Comparison of ENCODE assay signal across 8 mouse cellular contexts in genomic region chr7:140126022-140126350, GRCm38 (mm10). TPM values are rescaled to one million over a fixed set of nuclear protein-coding genes. Genes with fewer than 3 reads are reported as not detected.
A peak's percentile ranks its signal among the peaks of the same experiment; 100 is the strongest.
DNase-seq lines count a peak whose midpoint lies in the region; ATAC-seq and TF ChIP-seq lines count a peak whose summit lies in the region.

No protein-coding gene starts in this region.

- intact Hi-C loops in heart, postnatal 14 days (cut with DNase I), result no loop called here

- H3K4me3 ChIP-seq in heart, embryonic 13.5 days, result peak overlapping the region; percentile 67
- peak overlapping the region; percentile 67 for H3K4me3 ChIP-seq in bone marrow, adult 2 months (replicated peaks; ENCODE audit: control insufficient read depth, low read depth, low read length)
- peak overlapping the region; percentile 70 for H3K4me3 ChIP-seq in hindbrain, postnatal 0 days (ENCODE audit: low read length)
- peak overlapping the region; percentile 74 for H3K4me3 ChIP-seq in midbrain, embryonic 12.5 days

- no peaks in the 10 kb centered on the region for H3K9me3 ChIP-seq in heart, embryonic 13.5 days
- no peaks in the 10 kb centered on the region for H3K9me3 ChIP-seq in hindbrain, postnatal 0 days (ENCODE audit: low read length)
- no peaks in the 10 kb centered on the region for H3K9me3 ChIP-seq in midbrain, embryonic 12.5 days

- H3K4me1 ChIP-seq in heart, embryonic 13.5 days, result peaks cover 12% of the 10 kb centered on the region; the same call in 1 of the 2 replicates
- H3K4me1 ChIP-seq in bone marrow, adult 2 months (ENCODE audit: control insufficient read depth, insufficient read depth, low read length), result no peaks in the 10 kb centered on the region; the same call in 1 of the 2 replicates
- H3K4me1 ChIP-seq in hindbrain, postnatal 0 days (ENCODE audit: insufficient read depth, low read length), result no peaks in the 10 kb centered on the region
- peaks cover 9% of the 10 kb centered on the region for H3K4me1 ChIP-seq in midbrain, embryonic 12.5 days

- ATAC-seq in heart, embryonic 13.5 days (ENCODE audit: extremely low read depth, insufficient number of reproducible peaks, low FRiP score, low TSS enrichment), result no peak
- ATAC-seq in hindbrain, postnatal 0 days, result no peak; the same call in 1 of the 2 replicates
- no peak for ATAC-seq in midbrain, embryonic 12.5 days (ENCODE audit: low FRiP score, low read depth)

- peaks cover 20% of the 10 kb centered on the region for H3K36me3 ChIP-seq in heart, embryonic 13.5 days
- H3K36me3 ChIP-seq in hindbrain, postnatal 0 days (ENCODE audit: insufficient read depth, low read length), result no peaks in the 10 kb centered on the region
- peaks cover 7% of the 10 kb centered on the region; the same call in 1 of the 2 replicates for H3K36me3 ChIP-seq in midbrain, embryonic 12.5 days

- H3K4me2 ChIP-seq in heart, embryonic 13.5 days, result peak overlapping the region; percentile 72
- peak overlapping the region; percentile 60 for H3K4me2 ChIP-seq in hindbrain, postnatal 0 days (ENCODE audit: low read depth, low read length)
- peak overlapping the region; percentile 77 for H3K4me2 ChIP-seq in midbrain, embryonic 12.5 days (replicated peaks)

- no peak for TF ChIP-seq CTCF in bone marrow, adult 2 months (IDR thresholded peaks at IDR 0.05; ENCODE audit: control insufficient read depth, insufficient read depth, low read length)
- TF ChIP-seq CTCF in hindbrain, postnatal 0 days (IDR thresholded peaks at IDR 0.05; ENCODE audit: low read depth), result no peak

- no peak for TF ChIP-seq POLR2A in bone marrow, adult 2 months (IDR thresholded peaks at IDR 0.05; ENCODE audit: borderline replicate concordance, control insufficient read depth, low read depth, low read length)

- no peak for DNase-seq in heart, postnatal 14 days
- no peak for DNase-seq in hindbrain, postnatal 0 days (ENCODE audit: low spot score)
- DNase-seq in embryo, embryonic 9.5 days (ENCODE audit: extremely low spot score), result no peak
- no peak for DNase-seq in cerebellum, postnatal 14 days
- DNase-seq in left cerebral cortex, adult 18-20 months (ENCODE audit: low spot score in 2 of 2), result no peak

- peak overlapping the region; percentile 87 for H3K9ac ChIP-seq in heart, embryonic 13.5 days
- H3K9ac ChIP-seq in hindbrain, postnatal 0 days (replicated peaks; ENCODE audit: low read length), result peak overlapping the region; percentile 73
- peak overlapping the region; percentile 76 for H3K9ac ChIP-seq in midbrain, embryonic 12.5 days (replicated peaks)

- no peaks in the 10 kb centered on the region for H3K27me3 ChIP-seq in heart, embryonic 13.5 days (replicated peaks)
- H3K27me3 ChIP-seq in hindbrain, postnatal 0 days (ENCODE audit: insufficient read depth, low read length), result no peaks in the 10 kb centered on the region
- H3K27me3 ChIP-seq in midbrain, embryonic 12.5 days, result no peaks in the 10 kb centered on the region; the same call in 1 of the 2 replicates

- no peak overlapping the region for H3K27ac ChIP-seq in heart, embryonic 13.5 days (replicated peaks)
- peak overlapping the region; percentile 40; the same call in 1 of the 2 replicates for H3K27ac ChIP-seq in bone marrow, adult 2 months (ENCODE audit: control insufficient read depth, insufficient read depth, low read depth, low read length, poor library complexity)
- no peak overlapping the region for H3K27ac ChIP-seq in hindbrain, postnatal 0 days
- no peak overlapping the region for H3K27ac ChIP-seq in midbrain, embryonic 12.5 days (replicated peaks)

- WGBS in heart, embryonic 13.5 days, result 10% methylated on average over 5 of the region's 5 CpGs
- 3% methylated on average over 5 of the region's 5 CpGs for WGBS in bone marrow, adult 2 months
- 11% methylated on average over 5 of the region's 5 CpGs for WGBS in hindbrain, postnatal 0 days
- 6% methylated on average over 5 of the region's 5 CpGs for WGBS in midbrain, embryonic 12.5 days

RNA-seq across cellular contexts. Expression of gene Echs1, which starts 9.7 kb away (rescaled TPM):
- polyA plus RNA-seq in heart, embryonic 13.5 days (2015; fragmentation: Nextera tagmentation; extraction: Ambion mirVana), result 169 and 182 TPM in 2 replicates
- 100 to 1,000 TPM; 298 to 315 TPM for total RNA-seq in heart, postnatal 14 days (2021)
- polyA plus RNA-seq in bone marrow, adult 2 months (2011; ENCODE audit: insufficient read depth, insufficient read length, low replicate concordance, missing spikeins), result 15.5 and 25.8 TPM in 2 replicates
- 88.7 and 91.5 TPM in 2 replicates for total RNA-seq in hindbrain, postnatal 0 days (2014; rRNA removed)
- polyA plus RNA-seq in hindbrain, postnatal 0 days (2015; fragmentation: Nextera tagmentation; extraction: Ambion mirVana), result 136 and 145 TPM in 2 replicates
- polyA plus RNA-seq in midbrain, embryonic 12.5 days (2016; fragmentation: Nextera tagmentation; extraction: Ambion mirVana), result 136 and 142 TPM in 2 replicates
- 10 to 100 TPM; 54.7 to 55.9 TPM for total RNA-seq in left cerebral cortex, adult 18-20 months (2021)

RNA-seq across cellular contexts. Expression of gene Paox, which starts 10.4 kb away (rescaled TPM):
- polyA plus RNA-seq in heart, embryonic 13.5 days (2015; fragmentation: Nextera tagmentation; extraction: Ambion mirVana), result 10.9 and 14.4 TPM in 2 replicates
- total RNA-seq in heart, postnatal 14 days (2021), result 1 to 10 TPM; 3.6 to 3.9 TPM
- 9.4 and 11.6 TPM in 2 replicates for polyA plus RNA-seq in bone marrow, adult 2 months (2011; ENCODE audit: insufficient read depth, insufficient read length, low replicate concordance, missing spikeins)
- 9.4 and 15.2 TPM in 2 replicates for total RNA-seq in hindbrain, postnatal 0 days (2014; rRNA removed)
- 8.9 TPM in 2 replicates for polyA plus RNA-seq in hindbrain, postnatal 0 days (2015; fragmentation: Nextera tagmentation; extraction: Ambion mirVana)
- 9.8 and 11.3 TPM in 2 replicates for polyA plus RNA-seq in midbrain, embryonic 12.5 days (2016; fragmentation: Nextera tagmentation; extraction: Ambion mirVana)
- total RNA-seq in left cerebral cortex, adult 18-20 months (2021), result 1 to 10 TPM; 4.7 to 5.0 TPM

RNA-seq across cellular contexts. Expression of gene Mtg1, which starts 11.4 kb away (rescaled TPM):
- 27.2 and 30.5 TPM in 2 replicates for polyA plus RNA-seq in heart, embryonic 13.5 days (2015; fragmentation: Nextera tagmentation; extraction: Ambion mirVana)
- 10 to 100 TPM; 28.1 to 29.3 TPM for total RNA-seq in heart, postnatal 14 days (2021)
- 16.8 and 20.2 TPM in 2 replicates for polyA plus RNA-seq in bone marrow, adult 2 months (2011; ENCODE audit: insufficient read depth, insufficient read length, low replicate concordance, missing spikeins)
- total RNA-seq in hindbrain, postnatal 0 days (2014; rRNA removed), result 6.4 and 7.2 TPM in 2 replicates
- polyA plus RNA-seq in hindbrain, postnatal 0 days (2015; fragmentation: Nextera tagmentation; extraction: Ambion mirVana), result 32.6 and 33.5 TPM in 2 replicates
- polyA plus RNA-seq in midbrain, embryonic 12.5 days (2016; fragmentation: Nextera tagmentation; extraction: Ambion mirVana), result 26.1 and 28.8 TPM in 2 replicates
- total RNA-seq in left cerebral cortex, adult 18-20 months (2021), result 10 to 100 TPM; 20.3 to 27.5 TPM

RNA-seq across cellular contexts. Expression of gene Fuom, which starts 23.7 kb away (rescaled TPM):
- 74.4 and 80.9 TPM in 2 replicates for polyA plus RNA-seq in heart, embryonic 13.5 days (2015; fragmentation: Nextera tagmentation; extraction: Ambion mirVana)
- total RNA-seq in heart, postnatal 14 days (2021), result 10 to 100 TPM; 76.5 to 77.2 TPM
- 11.3 and 18.7 TPM in 2 replicates for polyA plus RNA-seq in bone marrow, adult 2 months (2011; ENCODE audit: insufficient read depth, insufficient read length, low replicate concordance, missing spikeins)
- 34.3 and 36.2 TPM in 2 replicates for total RNA-seq in hindbrain, postnatal 0 days (2014; rRNA removed)
- 53.0 and 54.3 TPM in 2 replicates for polyA plus RNA-seq in hindbrain, postnatal 0 days (2015; fragmentation: Nextera tagmentation; extraction: Ambion mirVana)
- polyA plus RNA-seq in midbrain, embryonic 12.5 days (2016; fragmentation: Nextera tagmentation; extraction: Ambion mirVana), result 14.6 and 16.1 TPM in 2 replicates
- 10 to 100 TPM; 51.3 to 51.4 TPM for total RNA-seq in left cerebral cortex, adult 18-20 months (2021)

RNA-seq across cellular contexts. Expression of gene Sprn, which starts 28.7 kb away (rescaled TPM):
- 0.10 TPM in 1 of 2 replicates, not detected in the other for polyA plus RNA-seq in heart, embryonic 13.5 days (2015; fragmentation: Nextera tagmentation; extraction: Ambion mirVana)
- under 1 TPM; 0.32 to 0.41 TPM for total RNA-seq in heart, postnatal 14 days (2021)
- not detected in 2 replicates for polyA plus RNA-seq in bone marrow, adult 2 months (2011; ENCODE audit: insufficient read depth, insufficient read length, low replicate concordance, missing spikeins)
- 64.7 and 66.4 TPM in 2 replicates for total RNA-seq in hindbrain, postnatal 0 days (2014; rRNA removed)
- polyA plus RNA-seq in hindbrain, postnatal 0 days (2015; fragmentation: Nextera tagmentation; extraction: Ambion mirVana), result 27.2 and 29.9 TPM in 2 replicates
- polyA plus RNA-seq in midbrain, embryonic 12.5 days (2016; fragmentation: Nextera tagmentation; extraction: Ambion mirVana), result 2.8 and 3.1 TPM in 2 replicates
- 100 to 1,000 TPM; 119 to 120 TPM for total RNA-seq in left cerebral cortex, adult 18-20 months (2021)
